Mouse (Mus musculus) intestine, postnatal 0 days (tissue): Measurements from ENCODE around the gene A230050P20Rik. TPM values are rescaled to one million over a fixed set of nuclear protein-coding genes. Genes with fewer than 3 reads are reported as not detected.
A peak's percentile ranks its signal among the peaks of the same experiment; 100 is the strongest.

Experiments
- ATAC-seq: fragments of 200-750 bp; cut with Nextera tagmentation; 2 replicates; pipeline ENCODE4 v1.8.0; 2017; ENCODE audit warnings: mild to moderate bottlenecking, moderate TSS enrichment, moderate library complexity
- H3K27ac ChIP-seq: fragments of 300-500 bp; sonication (generic); 2 replicates; pipeline ENCODE4 v1.5.1; 2014; ENCODE audit warnings: mild to moderate bottlenecking, low read depth, low read length, moderate library complexity
- H3K27me3 ChIP-seq: fragments of 300-500 bp; sonication (generic); replicated peaks from 2 replicates; pipeline ENCODE4 v1.6.1; 2014; ENCODE audit warnings: low read length, mixed read lengths; ENCODE audit not compliant: control insufficient read depth, insufficient read depth
- H3K36me3 ChIP-seq: fragments of 300-500 bp; sonication (generic); 2 replicates; pipeline ENCODE4 v1.6.1; 2014; ENCODE audit warnings: mild to moderate bottlenecking, moderate library complexity; ENCODE audit not compliant: control insufficient read depth, insufficient read depth
- H3K4me1 ChIP-seq: fragments of 300-500 bp; sonication (generic); replicated peaks from 2 replicates; pipeline ENCODE4 v1.6.1; 2014; ENCODE audit warnings: antibody characterized with exemption, low read length, mixed read lengths; ENCODE audit not compliant: control insufficient read depth, insufficient read depth
- H3K4me2 ChIP-seq: fragments of 300-500 bp; sonication (generic); replicated peaks from 2 replicates; pipeline ENCODE4 v1.6.1; 2014; ENCODE audit warnings: low read depth, mild to moderate bottlenecking, moderate library complexity
- H3K4me3 ChIP-seq: fragments of 300-500 bp; sonication (generic); 2 replicates; pipeline ENCODE4 v1.5.1; 2014; ENCODE audit warnings: low read depth, low read length
- H3K9ac ChIP-seq: fragments of 300-500 bp; sonication (generic); 2 replicates; pipeline ENCODE4 v1.6.1; 2014; ENCODE audit warnings: mild to moderate bottlenecking, low read depth, low read length
- H3K9me3 ChIP-seq: fragments of 300-500 bp; sonication (generic); 2 replicates; pipeline ENCODE4 v1.6.1; 2016; ENCODE audit warnings: mixed run types; ENCODE audit not compliant: control insufficient read depth
- CTCF ChIP-seq: sonication (generic); IDR thresholded peaks from 2 replicates; pipeline ENCODE4 v1.5.1; 2016; ENCODE audit warnings: low read depth, mild to moderate bottlenecking, control low read depth, antibody characterized with exemption, moderate library complexity
- WGBS: fragments of 180-500 bp; shearing (Covaris S2); extraction: QIAGEN DNeasy Blood & Tissue Kit; methylation state at CpG from one replicate; pipeline ENCODE4 v1.1.7; 2014; 5-methylcytosine and 5-hydroxymethylcytosine counted together
- polyA plus RNA-seq: library from polyadenylated mRNA; unstranded; fragments of >200 nt; fragmentation: Nextera tagmentation; extraction: Ambion mirVana; gene quantifications from 2 replicates; pipeline ENCODE4 v1.2.1, GENCODE M21; 2015

The A230050P20Rik gene
- polyA plus RNA-seq, 1 experiment from 2014 or later, result 4.9 TPM

- WGBS, result 1% methylated on average over 43 of the region's 43 CpGs
- H3K4me3 ChIP-seq, result peak within 1 kb of the TSS; percentile 79
- 0 out of 2 replicates have a peak, but pooled peaks have one; percentile 2 for TF ChIP-seq CTCF
- H3K27me3 ChIP-seq, result no peaks in the 10 kb centered on the region
- no peaks in the 10 kb centered on the region for H3K4me1 ChIP-seq
- peaks cover 34% of the 10 kb centered on the region for H3K36me3 ChIP-seq
- ATAC-seq, result peak; percentile 96
- H3K9ac ChIP-seq, result peak within 1 kb of the TSS; percentile 82
- H3K4me2 ChIP-seq, result peak within 1 kb of the TSS; percentile 88
- peak within 1 kb of the TSS; percentile 85 for H3K27ac ChIP-seq
- no peaks in the 10 kb centered on the region for H3K9me3 ChIP-seq
These were observed 19.4 kb downstream of the A230050P20Rik start, which contains the start of gene Ppan for GRCm38 (mm10) chr9:20887704-20888385. Gene Ppan, plus strand, starts transcription at chr9:20888175.

GRCm38 (mm10) chr9:20888386-20888765 lies 19.9 kb downstream of the A230050P20Rik start:
- no peaks in the 10 kb centered on the region for H3K4me1 ChIP-seq
- peak; percentile 28 for ATAC-seq
- under 1% methylated on average over 29 of the region's 30 CpGs for WGBS
- TF ChIP-seq CTCF, result 0 out of 2 replicates have a peak, but pooled peaks have one; percentile 0
- peak overlapping the region; percentile 88 for H3K4me2 ChIP-seq
- peak overlapping the region; percentile 68; the same call in 1 of the 2 replicates for H3K27ac ChIP-seq
- H3K4me3 ChIP-seq, result peak overlapping the region; percentile 79
- peak overlapping the region; percentile 82 for H3K9ac ChIP-seq
- H3K27me3 ChIP-seq, result no peaks in the 10 kb centered on the region
- peaks cover 36% of the 10 kb centered on the region for H3K36me3 ChIP-seq
- no peaks in the 10 kb centered on the region for H3K9me3 ChIP-seq

DNA sequence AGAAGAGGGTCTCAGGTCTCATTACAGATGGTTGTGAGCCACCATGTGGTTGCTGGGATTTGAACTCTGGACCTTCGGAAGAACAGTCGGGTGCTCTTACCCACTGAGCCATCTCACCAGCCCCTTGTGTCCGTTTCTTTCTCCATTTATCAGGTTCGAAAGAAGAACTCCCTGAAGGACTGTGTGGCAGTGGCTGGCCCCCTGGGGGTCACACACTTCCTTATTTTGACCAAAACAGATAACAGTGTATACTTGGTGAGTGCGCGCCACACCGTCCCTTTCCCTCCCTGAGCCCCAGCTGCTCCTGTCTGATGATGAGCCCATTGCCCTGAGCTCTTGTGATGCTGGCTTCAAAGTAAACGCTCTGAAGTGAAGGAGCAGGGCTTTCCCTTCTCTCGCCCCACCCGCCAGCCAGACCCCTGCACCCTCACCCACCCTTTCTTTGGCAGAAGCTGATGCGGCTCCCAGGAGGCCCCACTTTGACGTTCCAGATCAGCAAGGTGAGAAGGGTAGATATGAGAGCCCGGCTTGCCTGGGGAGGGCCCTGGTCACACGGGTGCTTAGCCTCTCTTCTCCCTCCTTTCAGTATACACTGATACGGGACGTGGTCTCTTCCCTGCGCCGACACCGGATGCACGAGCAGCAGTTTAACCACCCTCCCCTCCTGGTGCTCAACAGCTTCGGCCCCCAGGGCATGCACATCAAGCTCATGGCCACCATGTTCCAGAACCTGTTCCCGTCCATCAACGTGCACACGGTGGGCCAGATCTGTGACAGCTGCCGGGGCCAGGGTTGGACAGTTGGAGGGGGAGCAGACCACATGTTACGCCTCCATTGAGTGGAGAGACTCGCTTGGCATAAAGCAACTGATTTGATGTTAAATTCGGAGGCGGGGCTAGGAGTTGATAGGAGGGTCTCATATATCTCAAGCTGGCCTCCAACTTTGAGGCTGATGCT lies 21.0 kb downstream of the A230050P20Rik start:
- Histone ChIP-seq H3K4me2 (peak overlapping the region; percentile 88), H3K27ac (no peak overlapping the region; the same call in 1 of the 2 replicates), H3K9ac (no peak overlapping the region), H3K4me1 (no peaks in the 10 kb centered on the region), H3K36me3 (peaks cover 47% of the 10 kb centered on the region), H3K4me3 (peak overlapping the region; percentile 9; the same call in 1 of the 2 replicates), H3K27me3 (no peaks in the 10 kb centered on the region), H3K9me3 (no peaks in the 10 kb centered on the region)
- TF ChIP-seq CTCF, result no peak
- ATAC-seq, result no peak
- WGBS, result 68% methylated on average over 29 of the region's 29 CpGs

- no peak overlapping the region for H3K27ac ChIP-seq
- ATAC-seq, result no peak
- no peak for TF ChIP-seq CTCF
- H3K4me3 ChIP-seq, result no peak overlapping the region
- no peaks in the 10 kb centered on the region for H3K9me3 ChIP-seq
- H3K4me1 ChIP-seq, result no peaks in the 10 kb centered on the region
- peaks cover 56% of the 10 kb centered on the region for H3K36me3 ChIP-seq
- H3K9ac ChIP-seq, result no peak overlapping the region
- no peak overlapping the region for H3K4me2 ChIP-seq
- 88% methylated on average over 5 of the region's 5 CpGs for WGBS
- no peaks in the 10 kb centered on the region for H3K27me3 ChIP-seq
These were observed 22.0 kb downstream of the A230050P20Rik start for GRCm38 (mm10) chr9:20890411-20890810.

DNA sequence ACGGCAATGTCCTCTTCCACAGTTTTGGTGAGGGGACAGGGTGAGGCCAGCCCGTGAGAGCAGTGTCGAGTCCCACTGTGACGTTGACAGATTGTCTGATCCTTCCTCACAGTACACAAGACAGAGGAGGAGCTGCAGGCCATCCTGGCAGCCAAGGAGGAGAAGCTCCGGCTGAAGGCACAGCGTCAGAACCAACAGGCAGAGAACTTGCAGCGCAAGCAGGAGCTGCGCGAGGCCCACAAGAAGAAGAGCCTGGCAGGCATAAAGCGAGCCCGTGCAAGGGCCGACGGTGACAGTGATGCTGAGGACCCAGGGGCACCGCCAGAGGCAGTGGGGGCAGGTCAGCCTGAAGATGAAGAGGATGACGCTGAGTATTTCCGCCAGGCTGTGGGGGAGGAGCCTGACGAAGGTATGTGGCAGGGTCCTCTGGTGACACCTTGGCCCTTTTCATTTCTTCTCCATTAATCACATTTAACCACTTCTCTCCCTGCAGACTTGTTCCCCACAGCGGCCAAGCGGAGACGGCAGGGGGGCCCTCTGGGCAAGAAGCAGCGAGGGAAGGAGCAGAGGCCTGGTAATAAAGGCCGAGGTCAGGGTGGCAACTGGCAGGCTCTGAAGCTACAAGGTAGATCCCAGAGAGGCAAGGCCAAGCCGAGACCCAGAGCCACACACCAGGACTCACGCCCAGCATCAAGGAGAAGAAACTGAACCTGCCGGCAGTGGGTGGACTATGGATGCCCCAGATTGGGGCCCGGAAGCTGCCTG lies 23.1 kb downstream of the A230050P20Rik start:
- Histone ChIP-seq H3K4me2 (no peak overlapping the region), H3K9ac (no peak overlapping the region; the same call in 1 of the 2 replicates), H3K36me3 (peaks cover 64% of the 10 kb centered on the region), H3K4me3 (no peak overlapping the region), H3K27me3 (no peaks in the 10 kb centered on the region), H3K27ac (no peak overlapping the region; the same call in 1 of the 2 replicates), H3K9me3 (no peaks in the 10 kb centered on the region), H3K4me1 (no peaks in the 10 kb centered on the region)
- no peak for ATAC-seq
- TF ChIP-seq CTCF, result no peak
- WGBS, result 75% methylated on average over 26 of the region's 26 CpGs
